Mouse (Mus musculus): ENCODE results near the gene Cpa5.
A peak's percentile ranks its signal among the peaks of the same experiment; 100 is the strongest.

Cpa5 gene

DNA sequence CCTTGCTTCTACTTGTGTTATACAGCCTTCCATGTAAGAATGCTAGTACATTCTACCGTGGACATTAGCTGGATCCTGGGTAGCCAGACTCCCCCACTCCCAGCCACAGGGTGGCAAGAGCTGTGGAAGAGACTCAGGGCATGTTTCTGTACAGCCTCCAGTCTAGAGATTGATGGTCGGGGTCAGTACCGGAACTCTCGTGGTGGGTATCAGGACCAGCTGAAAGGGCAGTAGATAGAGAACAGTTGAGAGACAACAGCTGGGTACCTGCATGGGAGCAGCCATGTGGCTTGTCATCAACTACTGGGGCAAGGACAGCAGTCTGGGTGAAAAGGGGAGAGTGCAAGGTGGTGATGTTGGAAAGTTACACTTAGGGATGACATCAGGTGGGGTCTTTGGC, 5.7 kb upstream of the Cpa5 start:
- no peak for DNase-seq

DNA sequence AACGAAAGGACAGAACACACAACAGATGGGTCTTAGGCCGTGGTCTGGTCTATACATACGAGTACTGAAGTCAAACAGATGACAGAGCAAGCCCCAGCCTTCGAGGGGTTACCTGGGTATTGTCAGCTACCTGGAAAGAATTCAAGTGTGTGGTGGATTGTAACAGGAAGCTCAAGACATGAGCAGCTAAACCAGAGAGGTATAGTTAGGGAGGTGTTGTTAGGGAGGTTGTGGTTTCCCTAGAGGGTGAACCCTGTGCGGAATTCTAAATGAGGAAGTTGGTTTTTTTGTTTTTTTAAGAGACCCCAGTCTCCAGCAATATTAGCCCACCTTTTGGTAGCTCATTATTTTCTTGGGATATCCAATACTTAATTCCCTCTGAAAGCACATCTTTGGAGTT, 5.1 kb upstream of the Cpa5 start:
- no peak for DNase-seq

DNA sequence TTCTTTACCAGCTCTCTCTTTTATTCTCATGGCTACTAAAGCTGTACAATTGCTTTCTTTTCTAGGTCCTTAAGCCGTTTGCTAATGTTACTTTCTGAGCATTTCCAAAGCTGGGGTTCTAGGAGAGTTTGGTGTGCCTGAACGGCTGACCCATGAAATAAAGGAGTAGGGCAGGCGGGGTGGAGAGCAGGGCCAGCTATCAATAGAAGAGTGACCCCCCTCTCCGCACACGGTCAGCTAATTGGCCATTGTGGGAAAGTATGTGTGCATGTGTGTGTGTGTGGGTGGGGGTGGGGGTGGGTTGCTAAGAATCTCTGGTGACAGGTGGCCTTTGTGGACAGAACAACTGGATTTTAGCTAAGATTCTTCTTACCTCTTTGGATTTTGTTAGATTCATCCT, 402 bp downstream of the Cpa5 start:
- DNase-seq: no peak

DNA sequence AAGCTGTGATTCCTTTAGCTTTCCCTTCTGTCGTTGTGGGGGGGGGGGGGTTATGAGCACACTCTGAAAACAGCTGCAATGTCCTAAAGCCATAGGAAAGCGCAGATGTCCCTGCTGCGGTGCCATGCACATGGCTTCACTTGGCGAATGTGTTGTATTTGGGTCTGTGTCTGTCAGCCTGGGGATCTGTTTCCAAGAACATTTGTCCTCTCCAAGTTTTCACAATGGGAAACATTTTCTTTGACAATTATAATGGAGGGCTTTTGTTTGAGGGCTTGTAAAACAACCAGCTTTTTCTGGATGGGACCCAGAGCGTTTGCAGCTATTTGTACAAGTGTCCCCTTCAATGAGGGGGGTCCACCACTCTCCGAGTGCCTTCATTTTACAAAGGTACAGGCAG, 3.4 kb downstream of the Cpa5 start:
- DNase-seq: no peak

- DNase-seq: no peak
Observed at GRCm38 (mm10) chr6:30615741-30616140, 4.9 kb downstream of the Cpa5 start.

- DNase-seq: peak; percentile 10
Observed at GRCm38 (mm10) chr6:30616491-30616941, 5.7 kb downstream of the Cpa5 start.

DNA sequence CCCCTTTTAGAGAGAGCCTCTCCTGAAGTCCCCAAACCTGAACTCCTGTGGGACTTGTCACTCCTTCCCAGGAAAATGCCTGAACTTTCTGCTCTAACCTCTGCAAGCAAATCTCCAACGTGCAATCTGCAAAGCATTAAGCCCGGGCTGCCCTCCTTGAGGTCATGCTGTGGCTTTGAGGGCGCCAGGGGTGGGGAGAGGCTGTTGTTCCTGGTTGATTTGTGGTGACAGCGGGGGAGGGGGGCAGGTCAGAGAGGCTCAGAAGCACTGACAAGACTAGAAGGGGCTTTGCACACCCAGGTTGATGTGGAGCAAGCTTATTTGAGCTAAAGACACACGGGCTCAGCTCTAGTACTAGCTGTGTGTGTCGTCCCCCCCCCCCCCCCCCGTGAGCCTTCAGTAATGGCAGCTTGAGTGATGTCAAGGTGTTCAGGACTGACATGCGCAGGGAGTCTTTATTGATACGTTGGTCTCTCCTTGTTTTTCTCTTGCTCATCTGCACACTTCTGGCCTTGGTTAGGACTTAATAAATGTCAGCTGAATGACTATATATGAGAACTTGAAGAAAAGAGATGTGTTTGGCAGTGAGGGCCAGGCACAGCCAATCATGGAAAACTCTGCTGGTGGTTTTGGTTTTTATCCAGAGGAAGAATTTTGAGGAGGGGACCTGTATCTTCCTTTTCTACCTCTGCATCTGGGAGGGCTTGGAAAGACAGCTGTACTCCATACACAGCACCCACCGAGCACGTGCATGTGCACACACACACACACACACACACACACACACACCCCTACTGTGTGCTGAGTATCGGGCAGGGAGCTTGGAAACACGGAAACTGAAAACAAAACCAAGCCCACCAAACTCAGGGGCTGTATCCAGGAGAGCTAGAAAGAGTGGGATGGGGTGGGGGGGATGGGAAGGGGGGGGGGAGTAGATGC, 6.5 kb downstream of the Cpa5 start:
- DNase-seq: peak; percentile 8

GRCm38 (mm10) chr6:30617959-30618590, 7.3 kb downstream of the Cpa5 start:
- peak; percentile 9 for DNase-seq

- no peak for DNase-seq
Observed at GRCm38 (mm10) chr6:30618735-30619134, 7.9 kb downstream of the Cpa5 start.

GRCm38 (mm10) chr6:30619606-30620005, 8.8 kb downstream of the Cpa5 start:
- no peak for DNase-seq

- no peak for DNase-seq
Observed at GRCm38 (mm10) chr6:30620591-30620990, 9.8 kb downstream of the Cpa5 start.

DNA sequence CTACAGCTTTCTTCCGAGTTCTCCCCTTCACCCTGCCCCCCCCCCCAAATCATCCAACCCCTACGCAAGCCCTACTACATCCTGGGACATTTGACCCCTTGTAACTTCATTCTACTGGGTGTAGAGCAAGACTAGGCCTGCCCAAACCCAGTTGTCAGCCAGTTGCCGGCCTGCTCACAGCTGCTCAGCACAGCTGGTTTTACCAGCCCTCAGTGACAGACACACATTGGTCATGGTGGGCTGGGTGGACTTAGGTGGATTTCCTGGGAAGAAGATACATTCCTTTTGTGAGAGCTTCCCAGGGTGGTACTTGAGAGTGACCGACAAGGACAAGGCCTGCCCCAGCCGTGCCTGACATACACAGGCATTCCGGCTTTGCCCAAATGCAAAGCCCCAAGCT, 10.2 kb downstream of the Cpa5 start:
- no peak for DNase-seq

DNA sequence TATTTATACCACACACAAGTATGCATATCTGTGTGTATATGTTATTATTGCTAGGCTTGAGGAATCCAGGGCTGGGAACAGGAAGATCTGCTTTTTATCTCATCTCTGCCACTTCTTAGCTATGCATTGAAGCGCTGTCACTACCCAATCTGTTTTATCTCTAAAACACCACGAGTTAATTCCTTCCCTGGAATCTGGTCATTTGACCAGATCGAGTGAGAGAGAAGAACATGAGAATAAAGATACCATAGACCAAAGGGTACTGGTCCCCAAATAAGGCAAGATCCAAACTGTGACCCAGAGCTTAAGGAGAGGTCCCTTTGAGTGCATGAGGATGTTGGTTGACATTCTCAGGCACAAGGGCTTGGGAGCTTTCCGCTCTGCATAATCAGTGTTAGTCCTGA, 11.2 kb downstream of the Cpa5 start:
- no peak for DNase-seq

GRCm38 (mm10) chr6:30624763-30625162, 14.0 kb downstream of the Cpa5 start:
- no peak for DNase-seq

- DNase-seq: no peak
Observed at GRCm38 (mm10) chr6:30628152-30628551, 17.3 kb downstream of the Cpa5 start.

GRCm38 (mm10) chr6:30629989-30630388, 19.2 kb downstream of the Cpa5 start:
- DNase-seq: no peak

GRCm38 (mm10) chr6:30635361-30635862, 24.6 kb downstream of the Cpa5 start:
- DNase-seq: no peak

- no peak for DNase-seq
Observed at GRCm38 (mm10) chr6:30636186-30636842, 25.5 kb downstream of the Cpa5 start.

GRCm38 (mm10) chr6:30638674-30639268, 28.0 kb downstream of the Cpa5 start, which contains the start of gene Cpa1:
Gene Cpa1 (plus strand): TSS chr6:30639218.
- no peak for DNase-seq

DNA sequence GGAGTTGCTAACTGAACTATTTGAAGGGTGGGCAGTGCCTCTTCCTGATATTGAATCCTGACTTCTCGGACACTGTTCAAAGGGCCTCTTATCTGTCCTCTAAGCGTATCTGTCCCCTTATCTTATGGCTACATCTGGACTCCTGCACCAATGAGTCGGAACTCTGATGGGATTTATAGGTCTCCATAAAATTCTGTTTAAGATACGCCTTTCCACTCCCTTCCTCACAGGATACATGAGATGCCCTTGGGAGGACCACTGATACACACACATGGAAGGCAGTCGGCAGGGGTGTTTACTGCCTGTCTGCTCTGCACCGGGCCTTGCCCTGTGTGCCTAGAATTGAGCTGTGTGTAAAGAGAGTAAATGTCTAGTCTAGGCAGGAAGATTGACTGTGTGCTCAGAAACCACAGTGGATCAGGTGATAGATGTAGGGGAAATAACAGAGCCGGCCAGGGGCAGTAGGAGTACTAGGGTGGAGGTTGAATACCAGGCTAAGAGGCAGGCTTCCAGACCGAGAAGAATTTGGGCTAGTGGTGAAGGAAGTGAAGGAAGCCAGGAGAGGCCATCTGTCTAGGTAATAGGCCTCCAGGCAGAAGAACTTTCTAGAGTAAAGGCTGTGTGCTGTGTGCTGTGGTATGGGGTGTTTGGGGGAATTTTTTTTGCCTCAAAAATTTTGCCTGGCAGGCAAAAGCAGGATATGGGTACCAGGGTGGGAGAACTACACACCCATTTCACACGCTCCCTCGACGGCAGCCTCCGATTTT, 33.1 kb downstream of the Cpa5 start:
- peak; percentile 44 for DNase-seq

DNA sequence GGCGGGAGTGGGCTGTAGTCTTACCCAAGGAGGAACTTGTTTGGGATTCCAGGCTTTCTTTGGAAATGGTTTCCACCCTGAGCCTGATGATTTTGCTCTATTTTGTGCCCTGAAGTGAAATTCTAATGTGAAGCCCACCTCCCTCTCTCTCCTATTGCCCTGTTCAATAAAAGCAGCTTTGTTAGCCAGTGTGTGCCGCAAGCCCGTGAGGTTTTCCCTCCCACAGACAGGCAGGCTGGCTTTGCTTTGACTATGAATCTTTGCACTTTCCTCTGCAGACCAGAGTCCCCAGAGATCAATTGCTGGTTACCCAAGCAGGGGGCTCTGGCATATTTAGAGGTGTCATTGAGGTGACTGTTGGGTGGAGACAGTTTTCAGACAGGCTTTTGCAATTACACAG, 33.7 kb downstream of the Cpa5 start:
- no peak for DNase-seq

- DNase-seq: no peak
Observed at GRCm38 (mm10) chr6:30645379-30645778, 34.6 kb downstream of the Cpa5 start.
